Mouse (Mus musculus): Measurements from ENCODE around the gene Gm3776. TPM values are rescaled to one million over a fixed set of nuclear protein-coding genes. Genes with fewer than 3 reads are reported as not detected.
"Not testable (repeated sequence)": the region's sequence is repeated elsewhere in the genome, so short reads cannot be mapped to it uniquely, and the experiment has no call there.

Gm3776 gene
- polyA plus RNA-seq, 1 experiment: not detected

DNA sequence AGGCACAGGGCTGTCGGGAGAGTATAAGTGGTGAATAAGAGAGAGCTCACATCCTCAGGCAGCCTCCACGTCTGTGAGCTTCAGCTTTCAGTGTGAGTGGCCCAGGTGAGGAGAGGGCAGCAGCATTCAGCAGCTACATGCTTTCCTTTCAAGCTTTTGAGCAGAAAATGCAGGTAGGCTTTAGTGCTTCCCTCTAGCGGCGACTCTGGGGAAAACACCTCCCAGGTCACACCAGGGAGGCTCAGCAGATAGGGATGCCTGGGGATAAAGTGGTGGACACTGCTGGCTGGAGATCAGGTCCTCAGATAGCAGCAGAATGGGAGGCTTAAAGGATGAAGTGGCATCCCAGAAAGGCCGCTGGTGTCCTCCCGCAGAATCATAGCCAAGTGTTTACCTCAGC is 39.2 kb downstream of the Gm3776 start:
- not testable (repeated sequence) for H3K4me1 ChIP-seq (ENCODE audit: control insufficient read depth, insufficient read depth, low read length); H3K4me3 ChIP-seq (ENCODE audit: insufficient read depth, low read length); H3K27ac ChIP-seq (ENCODE audit: insufficient read depth, low read length)
- 0 out of 2 replicates have a peak, but pooled peaks have one; percentile 16 for TF ChIP-seq CTCF (IDR thresholded peaks at IDR 0.05; ENCODE audit: borderline replicate concordance, insufficient read depth, low read length)

DNA sequence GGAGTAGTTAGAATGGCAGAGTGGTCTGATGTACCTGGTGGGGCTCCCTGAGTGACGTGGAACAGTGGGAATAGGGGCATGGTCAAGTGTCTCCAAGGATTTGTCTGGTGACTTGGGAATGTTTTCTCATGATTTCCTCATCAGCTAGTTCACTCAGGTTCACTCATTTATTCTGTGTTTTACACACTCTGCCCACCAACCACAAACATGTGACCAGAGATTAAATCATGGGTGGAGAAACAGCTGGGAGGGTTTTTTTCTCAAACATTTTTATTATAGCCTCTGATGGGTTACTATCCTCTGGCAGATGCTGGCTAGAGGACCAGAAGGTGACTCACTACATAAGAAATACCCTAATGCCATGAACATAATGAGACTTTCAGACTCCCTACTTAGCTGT is 41.3 kb downstream of the Gm3776 start:
- H3K4me3 ChIP-seq (ENCODE audit: insufficient read depth, low read length): no peak overlapping the region
- H3K27ac ChIP-seq (ENCODE audit: insufficient read depth, low read length): no peak overlapping the region
- TF ChIP-seq POLR2A (IDR thresholded peaks at IDR 0.05; ENCODE audit: low read depth, low read length) (no peak), CTCF (IDR thresholded peaks at IDR 0.05; ENCODE audit: borderline replicate concordance, insufficient read depth, low read length) (no peak)
- H3K4me1 ChIP-seq (ENCODE audit: control insufficient read depth, insufficient read depth, low read length): no peaks in the 10 kb centered on the region

DNA sequence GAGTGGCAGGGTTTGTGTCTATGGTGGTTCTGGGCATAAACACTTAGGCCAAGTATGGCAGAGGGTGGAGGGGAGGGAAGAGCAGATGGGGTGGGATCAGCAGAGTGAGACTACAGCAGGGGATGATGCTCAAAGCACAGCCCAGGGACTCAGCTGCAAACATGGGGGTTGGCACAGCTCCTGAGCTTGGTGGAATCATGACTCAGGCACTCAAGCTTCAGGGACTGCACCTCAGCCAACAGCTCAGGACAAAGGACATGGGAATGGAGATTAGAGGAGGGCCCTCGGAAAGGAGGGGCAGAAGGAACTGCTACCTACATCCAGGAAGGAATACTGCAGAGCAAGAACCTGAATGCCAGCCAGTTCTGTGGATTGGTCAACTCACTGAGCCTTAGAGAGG is 42.2 kb downstream of the Gm3776 start:
- not testable (repeated sequence) for H3K4me1 ChIP-seq (ENCODE audit: control insufficient read depth, insufficient read depth, low read length); H3K4me3 ChIP-seq (ENCODE audit: insufficient read depth, low read length); H3K27ac ChIP-seq (ENCODE audit: insufficient read depth, low read length)

DNA sequence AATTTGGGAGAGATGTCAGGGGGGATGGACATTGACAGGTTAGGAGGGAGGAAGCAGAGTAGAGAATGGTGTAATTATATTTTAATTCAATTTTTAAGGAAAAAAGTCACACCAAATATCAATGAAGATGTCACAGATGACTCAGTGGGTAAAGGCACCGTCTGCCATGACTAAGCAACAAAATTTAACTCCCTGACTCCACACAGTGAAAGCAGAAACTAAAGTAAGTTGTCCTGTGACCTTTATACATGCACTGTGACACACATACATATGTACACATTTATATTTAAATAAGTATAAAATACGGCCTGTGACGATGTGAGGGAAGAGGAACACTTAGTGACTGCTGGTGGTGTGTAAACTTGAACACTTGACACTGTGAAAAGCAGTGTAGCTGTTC is 51.2 kb downstream of the Gm3776 start:
- not testable (repeated sequence) for H3K4me3 ChIP-seq (ENCODE audit: insufficient read depth, low read length); H3K27ac ChIP-seq (ENCODE audit: insufficient read depth, low read length); H3K4me1 ChIP-seq (ENCODE audit: control insufficient read depth, insufficient read depth, low read length)

DNA sequence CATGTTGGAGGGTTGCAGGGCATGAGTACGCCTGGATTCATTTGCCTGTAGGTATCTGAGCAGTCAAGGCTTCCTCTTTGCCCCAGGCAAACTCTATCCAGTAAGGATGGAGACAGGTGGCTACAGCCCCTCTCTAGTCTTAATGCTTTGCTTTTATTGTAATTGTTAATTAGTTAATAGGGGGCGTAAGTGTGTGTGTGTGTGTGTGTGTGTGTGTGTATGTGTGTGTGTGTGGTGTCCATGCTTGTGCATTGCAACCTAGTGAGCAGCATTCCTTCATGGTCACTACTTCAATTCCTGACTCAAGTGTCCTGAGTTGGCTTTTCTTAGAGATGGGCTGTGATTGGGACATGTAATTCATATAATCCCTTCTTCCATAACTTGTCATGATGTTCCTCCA is 57.8 kb downstream of the Gm3776 start, which contains the start of gene Omt2a:
Gene Omt2a, minus strand, starts transcription at position 101 of the 400 bp plus-strand sequence.
- H3K4me1 ChIP-seq (ENCODE audit: control insufficient read depth, insufficient read depth, low read length): no peaks in the 10 kb centered on the region
- TF ChIP-seq POLR2A (IDR thresholded peaks at IDR 0.05; ENCODE audit: low read depth, low read length) (no peak), CTCF (IDR thresholded peaks at IDR 0.05; ENCODE audit: borderline replicate concordance, insufficient read depth, low read length) (no peak)
- H3K4me3 ChIP-seq (ENCODE audit: insufficient read depth, low read length): no peak within 1 kb of the TSS
- H3K27ac ChIP-seq (ENCODE audit: insufficient read depth, low read length): no peak within 1 kb of the TSS

Other genes with a start within 250 kb of the Gm3776 start
- not detected in 2 replicates for gene Gcm1, start 205.2 kb upstream of the Gm3776 start, polyA plus RNA-seq (2011; ENCODE audit: insufficient read length, low read depth, missing spikeins)
- gene Fbxo9, start 148.1 kb upstream of the Gm3776 start, polyA plus RNA-seq (2011; ENCODE audit: insufficient read length, low read depth, missing spikeins): 22.2 and 23.0 TPM in 2 replicates
- 23.6 and 34.0 TPM in 2 replicates for gene Ick, start 147.9 kb upstream of the Gm3776 start, polyA plus RNA-seq (2011; ENCODE audit: insufficient read length, low read depth, missing spikeins)
- gene Gsta4, start 74.4 kb upstream of the Gm3776 start, polyA plus RNA-seq (2011; ENCODE audit: insufficient read length, low read depth, missing spikeins): 17.4 and 36.2 TPM in 2 replicates
- gene Gsta1, start 26.5 kb upstream of the Gm3776 start, polyA plus RNA-seq (2011; ENCODE audit: insufficient read length, low read depth, missing spikeins): not detected in 2 replicates
- gene Gm10639, start 32.8 kb downstream of the Gm3776 start, polyA plus RNA-seq (2011; ENCODE audit: insufficient read length, low read depth, missing spikeins): not detected in 2 replicates
- not detected in 2 replicates for gene Omt2a, start 57.7 kb downstream of the Gm3776 start, polyA plus RNA-seq (2011; ENCODE audit: insufficient read length, low read depth, missing spikeins)
- not detected in 2 replicates for gene Omt2b, start 70.5 kb downstream of the Gm3776 start, polyA plus RNA-seq (2011; ENCODE audit: insufficient read length, low read depth, missing spikeins)
- gene Gsta2, start 98.7 kb downstream of the Gm3776 start, polyA plus RNA-seq (2011; ENCODE audit: insufficient read length, low read depth, missing spikeins): not detected in 2 replicates
- gene Dppa5a, start 111.0 kb downstream of the Gm3776 start, polyA plus RNA-seq (2011; ENCODE audit: insufficient read length, low read depth, missing spikeins): not detected in 2 replicates
- 0.47 TPM in 1 of 2 replicates, not detected in the other for gene Ooep, start 121.6 kb downstream of the Gm3776 start, polyA plus RNA-seq (2011; ENCODE audit: insufficient read length, low read depth, missing spikeins)
- gene Ddx43, start 138.6 kb downstream of the Gm3776 start, polyA plus RNA-seq (2011; ENCODE audit: insufficient read length, low read depth, missing spikeins): 0.45 and 0.47 TPM in 2 replicates
- 5.1 and 5.8 TPM in 2 replicates for gene Cgas, start 186.1 kb downstream of the Gm3776 start, polyA plus RNA-seq (2011; ENCODE audit: insufficient read length, low read depth, missing spikeins)
- gene Mto1, start 191.1 kb downstream of the Gm3776 start, polyA plus RNA-seq (2011; ENCODE audit: insufficient read length, low read depth, missing spikeins): 14.5 and 15.4 TPM in 2 replicates
- not detected in 2 replicates for gene Gm17324, start 191.7 kb downstream of the Gm3776 start, polyA plus RNA-seq (2011; ENCODE audit: insufficient read length, low read depth, missing spikeins)
- gene Eef1a1, start 232.0 kb downstream of the Gm3776 start, polyA plus RNA-seq (2011; ENCODE audit: insufficient read length, low read depth, missing spikeins): 16,028 and 17,695 TPM in 2 replicates

Measured in embryonic fibroblast, embryonic 13.5 days (primary cell).